In genomic region chr7:109493319-109494316, GRCm38 (mm10) we compare ENCODE assay signal across 10 mouse cellular contexts. TPM values are rescaled to one million over a fixed set of nuclear protein-coding genes. Genes with fewer than 3 reads are reported as not detected.
A peak's percentile ranks its signal among the peaks of the same experiment; 100 is the strongest.
DNase-seq lines count a peak whose midpoint lies in the region; ATAC-seq and TF ChIP-seq lines count a peak whose summit lies in the region.
"Had no signal": no experiment of that assay in that cellular context is flagged by ENCODE, and none has a peak within 500 bp of the region (broad histone marks: within the 10 kb centered on the region; RNA-seq: fewer than 3 reads in every experiment).

No protein-coding gene starts in this region.

- H3K4me2 ChIP-seq in forebrain, embryonic 16.5 days (ENCODE audit: low read length): peak overlapping the region; percentile 54
- H3K4me2 ChIP-seq in myocyte (ENCODE audit: low read depth): peak overlapping the region; percentile 24

- no peaks in the 10 kb centered on the region for H3K79me2 ChIP-seq in myocyte (ENCODE audit: control insufficient read depth, insufficient read depth)

- ATAC-seq in forebrain, embryonic 16.5 days: peak; percentile 89

- no peaks in the 10 kb centered on the region for H3K9me3 ChIP-seq in forebrain, embryonic 16.5 days (ENCODE audit: control insufficient read depth, low read length)

- H3K36me3 ChIP-seq in forebrain, embryonic 16.5 days (ENCODE audit: control insufficient read depth, insufficient read depth): no peaks in the 10 kb centered on the region
- H3K36me3 ChIP-seq in myocyte (ENCODE audit: control insufficient read depth, insufficient read depth): no peaks in the 10 kb centered on the region

- H3K27me3 ChIP-seq in forebrain, embryonic 16.5 days (replicated peaks; ENCODE audit: control insufficient read depth, insufficient read depth, low read length): no peaks in the 10 kb centered on the region
- H3K27me3 ChIP-seq in myocyte (ENCODE audit: control insufficient read depth, insufficient read depth, insufficient read length): no peaks in the 10 kb centered on the region

- H3K4me1 ChIP-seq in forebrain, embryonic 16.5 days (replicated peaks; ENCODE audit: control insufficient read depth, insufficient read depth, low read length): peaks cover 13% of the 10 kb centered on the region

- 7% methylated on average over 21 of the region's 21 CpGs for WGBS in forebrain, embryonic 16.5 days

- H3ac ChIP-seq in myocyte (ENCODE audit: control insufficient read depth, insufficient read length): no peak overlapping the region

- peak; percentile 88 for DNase-seq in heart, adult 11 months
- no peak for DNase-seq in heart, postnatal 4 days
- DNase-seq in cerebellum, adult 11-12 months: peak; percentile 73
- peak; percentile 42 for DNase-seq in layer of hippocampus, adult 9-11 months
- no peak for DNase-seq in c-Kit-positive CD71-positive TER-119-positive erythroid progenitor cells, embryonic 14.5 days (ENCODE audit: low spot score)
- DNase-seq in T-cell, adult 2 months (ENCODE audit: low spot score): no peak

- no peak for TF ChIP-seq POLR2A in myocyte (IDR thresholded peaks at IDR 0.05; ENCODE audit: insufficient read length, low read depth)

- peak overlapping the region; percentile 37 for H3K4me3 ChIP-seq in forebrain, embryonic 16.5 days (replicated peaks; ENCODE audit: low read length)
- no peak overlapping the region for H3K4me3 ChIP-seq in myocyte

- H3K27ac ChIP-seq in forebrain, embryonic 16.5 days (ENCODE audit: low read length): no peak overlapping the region
- H3K27ac ChIP-seq: macrophage had no signal

- peak overlapping the region; percentile 48 for H3K9ac ChIP-seq in forebrain, embryonic 16.5 days (replicated peaks; ENCODE audit: low read depth, low read length)

TF ChIP-seq in myocyte, 11 proteins besides CTCF, POLR2A, EP300 and RAD21:
- no peak for TF ChIP-seq SRF (IDR thresholded peaks at IDR 0.05; ENCODE audit: control insufficient read depth, insufficient read length, low read depth)
- peak; percentile 69; the same call in 1 of the 2 replicates for TF ChIP-seq CEBPB (IDR thresholded peaks at IDR 0.05; ENCODE audit: insufficient read depth, poor library complexity, severe bottlenecking)

RNA-seq across cellular contexts. Expression of gene Trim66, which starts 14.3 kb away (rescaled TPM):
- under 1 TPM; 0.05 to 0.11 TPM for total RNA-seq in heart, postnatal 4 days (2021)
- polyA plus RNA-seq in forebrain, embryonic 16.5 days (2015; fragmentation: Nextera tagmentation; extraction: Ambion mirVana): 0.25 and 0.57 TPM in 2 replicates
- 0.55 TPM for polyA plus RNA-seq in myocyte (2012; fragmentation: generic; extraction: Trizol)

RNA-seq across cellular contexts. Expression of gene Rpl27a, which starts 25.3 kb away (rescaled TPM):
- 100 to 1,000 TPM; 152 to 160 TPM for total RNA-seq in heart, postnatal 4 days (2021)
- polyA plus RNA-seq in forebrain, embryonic 16.5 days (2015; fragmentation: Nextera tagmentation; extraction: Ambion mirVana): 76.6 and 87.0 TPM in 2 replicates
- polyA plus RNA-seq in myocyte (2012; fragmentation: generic; extraction: Trizol): 1,271 TPM

RNA-seq across cellular contexts. Expression of gene Stk33, which starts 54.7 kb away (rescaled TPM):
- not detected for total RNA-seq in heart, postnatal 4 days (2021)
- 5.0 and 6.8 TPM in 2 replicates for polyA plus RNA-seq in forebrain, embryonic 16.5 days (2015; fragmentation: Nextera tagmentation; extraction: Ambion mirVana)
- 0.04 TPM for polyA plus RNA-seq in myocyte (2012; fragmentation: generic; extraction: Trizol)
- total RNA-seq: common myeloid progenitor, adult 5-6 weeks had no signal
- polyA plus RNA-seq: macrophage had no signal

Comparison
In these comparisons a context has a peak if more than half of its experiments do, and no peak if none do; other contexts are left out.
1. DNase-seq: peak in heart, adult 11 months (single experiment), cerebellum, adult 11-12 months (single experiment) and layer of hippocampus, adult 9-11 months (single experiment); none in heart, postnatal 4 days (single experiment), c-Kit-positive CD71-positive TER-119-positive erythroid progenitor cells, embryonic 14.5 days (single experiment) and T-cell, adult 2 months (single experiment).
2. RNA of gene Rpl27a, which starts 25.3 kb away (polyA plus RNA-seq): 1,271 TPM in myocyte (single experiment); 76.6 to 87.0 TPM in forebrain, embryonic 16.5 days; every median in the first group is over 10 times any median in the second.